Mouse (Mus musculus) liver, embryonic 12.5 days (tissue): ENCODE data around the gene Exosc6. TPM values are rescaled to one million over a fixed set of nuclear protein-coding genes. Genes with fewer than 3 reads are reported as not detected.
"Not testable (repeated sequence)": the region's sequence is repeated elsewhere in the genome, so short reads cannot be mapped to it uniquely, and the experiment has no call there.

ENCODE experiments used
- ATAC-seq: fragments of 200-750 bp; cut with Nextera tagmentation; 2 replicates; pipeline ENCODE4 v1.8.0; 2017; ENCODE audit warnings: moderate number of reproducible peaks, mild to moderate bottlenecking, moderate library complexity
- H3K27ac ChIP-seq: fragments of 300-500 bp; sonication (generic); 2 replicates; pipeline ENCODE4 v1.5.1; 2016; ENCODE audit warnings: mild to moderate bottlenecking
- H3K27me3 ChIP-seq: fragments of 300-500 bp; sonication (generic); replicated peaks from 2 replicates; pipeline ENCODE4 v1.6.1; 2016; ENCODE audit warnings: mild to moderate bottlenecking, moderate library complexity
- H3K36me3 ChIP-seq: fragments of 300-500 bp; sonication (generic); 2 replicates; pipeline ENCODE4 v1.6.1; 2016; ENCODE audit warnings: mild to moderate bottlenecking, moderate library complexity
- H3K4me1 ChIP-seq: fragments of 300-500 bp; sonication (generic); 2 replicates; pipeline ENCODE4 v1.6.1; 2016
- H3K4me2 ChIP-seq: fragments of 300-500 bp; sonication (generic); 2 replicates; pipeline ENCODE4 v1.6.1; 2016; ENCODE audit warnings: mild to moderate bottlenecking, moderate library complexity
- H3K4me3 ChIP-seq: fragments of 300-500 bp; sonication (generic); 2 replicates; pipeline ENCODE4 v1.5.1; 2016; ENCODE audit warnings: mild to moderate bottlenecking, moderate library complexity
- H3K9ac ChIP-seq: fragments of 300-500 bp; sonication (generic); 2 replicates; pipeline ENCODE4 v1.6.1; 2016; ENCODE audit warnings: mild to moderate bottlenecking, moderate library complexity
- H3K9me3 ChIP-seq: fragments of 300-500 bp; sonication (generic); replicated peaks from 2 replicates; pipeline ENCODE4 v1.6.1; 2016; ENCODE audit warnings: mild to moderate bottlenecking, moderate library complexity
- WGBS: fragments of 180-500 bp; shearing (Covaris S2); methylation state at CpG from one replicate; pipeline ENCODE4 v1.1.7; 2016; ENCODE audit not compliant: insufficient replicate concordance; 5-methylcytosine and 5-hydroxymethylcytosine counted together
- microRNA-seq: library from miRNA; unstranded; fragments of <30 nt; microRNA quantifications from one replicate; pipeline ENCODE4, GENCODE M21; 2017
- polyA plus RNA-seq: library from polyadenylated mRNA; unstranded; fragments of >200 nt; fragmentation: Nextera tagmentation; extraction: Ambion mirVana; gene quantifications from 2 replicates; pipeline ENCODE4 v1.2.1, GENCODE M21; 2016

The Exosc6 gene
- polyA plus RNA-seq, 1 experiment from 2014 or later = 25.6 TPM

GRCm38 (mm10) chr8:111093865-111094718 is 38.0 kb downstream of the Exosc6 start, which contains the start of gene Pdpr:
Gene Pdpr, plus strand, starts transcription at chr8:111094630.
- peak; percentile 87 for ATAC-seq
- Histone ChIP-seq H3K4me3 (peak within 1 kb of the TSS; percentile 69), H3K9ac (peak within 1 kb of the TSS; percentile 75), H3K27me3 (peaks cover 5% of the 10 kb centered on the region), H3K27ac (0 out of 2 replicates have a peak within 1 kb of the TSS, but pooled peaks have one; percentile 36), H3K4me1 (peaks cover 27% of the 10 kb centered on the region), H3K9me3 (no peaks in the 10 kb centered on the region), H3K4me2 (peak within 1 kb of the TSS; percentile 97), H3K36me3 (no peaks in the 10 kb centered on the region)
- WGBS = 5% methylated on average over 72 of the region's 72 CpGs

DNA sequence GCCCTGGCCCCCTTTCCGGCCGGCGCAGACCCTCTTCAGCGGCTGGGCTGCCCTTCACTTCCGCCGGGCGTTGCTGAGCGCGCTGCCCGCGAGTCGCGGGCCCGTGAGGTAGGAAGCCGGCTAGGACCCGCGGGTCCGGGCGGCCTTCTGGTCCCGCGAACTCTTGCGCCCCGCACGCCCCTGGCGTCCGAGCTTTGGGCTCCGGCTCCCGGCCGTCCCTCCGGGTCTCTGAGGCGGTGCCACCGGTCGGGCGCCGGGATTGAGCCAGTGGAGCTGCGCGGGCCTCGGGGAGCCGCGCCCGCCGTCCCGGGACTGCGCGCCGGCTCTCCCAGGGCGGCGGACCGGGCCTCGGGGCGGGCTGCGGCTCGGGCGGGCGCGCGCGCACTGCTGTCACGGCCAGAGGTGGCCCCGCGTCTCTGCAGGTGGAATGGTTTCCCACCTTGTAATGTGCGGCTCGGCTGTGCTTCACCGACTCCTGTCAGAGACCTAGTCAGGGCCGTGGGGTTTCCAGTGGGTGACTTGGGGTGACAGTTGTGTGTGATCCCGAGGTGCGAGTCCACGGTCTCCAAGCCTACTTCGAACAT is 38.7 kb downstream of the Exosc6 start:
- peak overlapping the region; percentile 97 for H3K4me2 ChIP-seq
- H3K27me3 ChIP-seq, H3K9me3 ChIP-seq, H3K36me3 ChIP-seq: not testable (repeated sequence)
- ATAC-seq = peak; percentile 76
- H3K4me3 ChIP-seq = peak overlapping the region; percentile 69
- under 1% methylated on average over 69 of the region's 69 CpGs for WGBS
- peak overlapping the region; percentile 75 for H3K9ac ChIP-seq
- H3K4me1 ChIP-seq = peaks cover 27% of the 10 kb centered on the region
- H3K27ac ChIP-seq = 0 out of 2 replicates have a peak overlapping the region, but pooled peaks have one; percentile 36

Small RNAs within 50 kb of the gene (microRNA-seq; reads per million reads assigned to microRNA genes)
- not detected for gene Gm24103
- gene Mir3473d = 4.9 reads per million, percentile 8 among the genes with 10 or more reads in this experiment

Other genes with a start within 250 kb of the Exosc6 start
- gene Cog4, start 209.7 kb upstream of the Exosc6 start, polyA plus RNA-seq = 43.1 and 45.1 TPM in 2 replicates
- gene Sf3b3, start 209.6 kb upstream of the Exosc6 start, polyA plus RNA-seq = 127 TPM in 2 replicates
- 5.1 and 5.7 TPM in 2 replicates for gene Fuk, start 153.9 kb upstream of the Exosc6 start, polyA plus RNA-seq
- gene St3gal2, start 136.4 kb upstream of the Exosc6 start, polyA plus RNA-seq = 36.7 and 40.3 TPM in 2 replicates
- 15.3 TPM in 2 replicates for gene Ddx19a, start 58.5 kb upstream of the Exosc6 start, polyA plus RNA-seq
- 4.5 and 4.9 TPM in 2 replicates for gene Ddx19b, start 24.6 kb upstream of the Exosc6 start, polyA plus RNA-seq
- 82.8 and 84.2 TPM in 2 replicates for gene Aars, start 23.2 kb upstream of the Exosc6 start, polyA plus RNA-seq
- gene Clec18a, start 36.1 kb downstream of the Exosc6 start, polyA plus RNA-seq = not detected in 2 replicates
- 5.1 and 5.5 TPM in 2 replicates for gene Pdpr, start 38.3 kb downstream of the Exosc6 start, polyA plus RNA-seq
- 30.7 and 32.3 TPM in 2 replicates for gene Glg1, start 202.9 kb downstream of the Exosc6 start, polyA plus RNA-seq
- 70.6 and 71.0 TPM in 2 replicates for gene Rfwd3, start 243.9 kb downstream of the Exosc6 start, polyA plus RNA-seq